Mouse (Mus musculus): ENCODE measurements at regions not wholly inside any gene's neighbourhood (a gene's known extent, or its start where the extent isn't known, plus 50 kb on each side); places are given as distances from the start of the nearest gene placed in this dataset.

GRCm38 (mm10) chr4:135061030-135061743 is 59.3 kb upstream of the Runx3 start:
- TF ChIP-seq POLR2A (IDR thresholded peaks at IDR 0.05; ENCODE audit: borderline replicate concordance, control insufficient read depth, low read depth, low read length), result no peak
- no peak for TF ChIP-seq CTCF (IDR thresholded peaks at IDR 0.05; ENCODE audit: control insufficient read depth, insufficient read depth, low read length)
